Mouse (Mus musculus): Measurements from ENCODE around the gene Mark4. TPM values are rescaled to one million over a fixed set of nuclear protein-coding genes. Genes with fewer than 3 reads are reported as not detected.

Gene Mark4
- 17.0 and 19.2 TPM in 2 replicates for polyA plus RNA-seq (2014; fragmentation: Nextera tagmentation; extraction: Ambion mirVana)

DNA sequence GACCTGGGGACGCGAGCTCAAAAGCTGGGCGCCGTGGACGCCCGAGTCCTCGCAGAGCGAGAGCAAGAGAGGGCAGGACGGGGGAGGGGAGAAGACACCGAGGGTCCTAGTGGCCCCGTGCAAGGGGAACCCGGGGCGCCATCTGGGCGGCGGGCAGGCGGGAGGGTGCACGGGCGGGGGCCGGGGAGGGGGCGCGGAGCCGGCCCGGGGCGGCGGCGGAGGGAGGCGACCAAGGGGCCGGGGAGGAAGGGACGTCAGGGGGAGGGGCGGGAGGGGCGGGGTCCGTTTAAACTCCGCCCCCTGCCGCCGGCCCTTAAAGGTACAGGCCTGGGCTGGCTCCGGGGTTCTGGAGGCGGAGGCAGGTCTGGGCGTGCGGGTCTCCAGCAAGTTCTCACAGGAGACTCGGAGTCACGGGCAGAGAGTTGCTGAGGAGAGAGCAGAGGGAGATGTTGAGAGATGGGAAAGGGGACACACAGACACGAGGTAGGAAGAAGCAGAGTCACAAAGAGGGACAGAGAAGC lies at the start of gene Mark4:
Mark4 (minus strand) TSS at position 231 of the 521 bp plus-strand sequence.
- H3K4me2 ChIP-seq (ENCODE audit: low read depth, low read length): peak within 1 kb of the TSS; percentile 99
- H3K36me3 ChIP-seq (ENCODE audit: control insufficient read depth, insufficient read depth, low read length): peaks cover 3% of the 10 kb centered on the region; the same call in 1 of the 2 replicates
- H3K9me3 ChIP-seq (ENCODE audit: control insufficient read depth, low read length): no peaks in the 10 kb centered on the region
- no peaks in the 10 kb centered on the region for H3K27me3 ChIP-seq (ENCODE audit: control insufficient read depth, insufficient read depth, low read length)
- H3K4me1 ChIP-seq (ENCODE audit: control insufficient read depth, insufficient read depth, low read length): peaks cover 18% of the 10 kb centered on the region
- H3K27ac ChIP-seq (ENCODE audit: low read depth, low read length): peak within 1 kb of the TSS; percentile 69
- H3K4me3 ChIP-seq (ENCODE audit: low read depth, low read length): peak within 1 kb of the TSS; percentile 81
- H3K9ac ChIP-seq (replicated peaks; ENCODE audit: low read depth, low read length): peak within 1 kb of the TSS; percentile 83
- peak; percentile 88 for ATAC-seq (ENCODE audit: low read depth)
- WGBS: 1% methylated on average over 18 of the region's 42 CpGs

DNA sequence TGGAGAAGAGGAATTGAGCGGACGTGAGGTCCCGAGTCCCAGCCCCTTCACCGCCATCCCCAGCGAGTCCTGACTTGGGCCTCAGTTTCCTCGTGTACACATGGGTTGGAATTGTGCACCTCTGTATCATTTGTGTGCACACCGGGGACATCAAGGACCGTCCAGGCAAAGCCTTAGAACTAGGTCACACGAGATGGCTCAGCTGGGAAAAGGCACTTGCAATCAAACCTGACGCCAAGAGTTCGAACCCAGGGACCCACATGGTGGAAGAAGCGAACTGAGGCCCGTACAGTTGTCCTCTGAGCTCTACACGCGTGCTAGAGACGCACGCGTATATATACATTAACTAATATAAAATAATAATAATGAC lies 49.0 kb upstream of the Mark4 start:
- 3% methylated on average over 18 of the region's 18 CpGs for WGBS
- H3K27me3 ChIP-seq (ENCODE audit: control insufficient read depth, insufficient read depth, low read length): no peaks in the 10 kb centered on the region

GRCm38 (mm10) chr7:19506969-19507611 lies 48.5 kb upstream of the Mark4 start:
- H3K9me3 ChIP-seq (ENCODE audit: control insufficient read depth, low read length): no peaks in the 10 kb centered on the region
- ATAC-seq (ENCODE audit: low read depth): peak; percentile 45
- H3K36me3 ChIP-seq (ENCODE audit: control insufficient read depth, insufficient read depth, low read length): no peaks in the 10 kb centered on the region
- peak overlapping the region; percentile 72 for H3K4me3 ChIP-seq (ENCODE audit: low read depth, low read length)
- H3K9ac ChIP-seq (replicated peaks; ENCODE audit: low read depth, low read length): peak overlapping the region; percentile 68
- peak overlapping the region; percentile 92 for H3K4me2 ChIP-seq (ENCODE audit: low read depth, low read length)
- peak overlapping the region; percentile 81; the same call in 1 of the 2 replicates for H3K27ac ChIP-seq (ENCODE audit: low read depth, low read length)
- peaks cover 12% of the 10 kb centered on the region; the same call in 1 of the 2 replicates for H3K4me1 ChIP-seq (ENCODE audit: control insufficient read depth, insufficient read depth, low read length)
- H3K27me3 ChIP-seq (ENCODE audit: control insufficient read depth, insufficient read depth, low read length): no peaks in the 10 kb centered on the region
- WGBS: under 1% methylated on average over 58 of the region's 71 CpGs

More for the DNA sequence above, 49.0 kb upstream of the Mark4 start:
- H3K4me1 ChIP-seq (ENCODE audit: control insufficient read depth, insufficient read depth, low read length): peaks cover 12% of the 10 kb centered on the region; the same call in 1 of the 2 replicates
- H3K9ac ChIP-seq (replicated peaks; ENCODE audit: low read depth, low read length): peak overlapping the region; percentile 68
- peak overlapping the region; percentile 81 for H3K27ac ChIP-seq (ENCODE audit: low read depth, low read length)
- ATAC-seq (ENCODE audit: low read depth): no peak
- peak overlapping the region; percentile 72 for H3K4me3 ChIP-seq (ENCODE audit: low read depth, low read length)
- H3K9me3 ChIP-seq (ENCODE audit: control insufficient read depth, low read length): no peaks in the 10 kb centered on the region
- H3K36me3 ChIP-seq (ENCODE audit: control insufficient read depth, insufficient read depth, low read length): no peaks in the 10 kb centered on the region
- H3K4me2 ChIP-seq (ENCODE audit: low read depth, low read length): peak overlapping the region; percentile 92

- Histone ChIP-seq H3K9ac (replicated peaks; ENCODE audit: low read depth, low read length) (no peak overlapping the region), H3K27me3 (ENCODE audit: control insufficient read depth, insufficient read depth, low read length) (no peaks in the 10 kb centered on the region), H3K4me3 (ENCODE audit: low read depth, low read length) (peak overlapping the region; percentile 72), H3K9me3 (ENCODE audit: control insufficient read depth, low read length) (no peaks in the 10 kb centered on the region), H3K27ac (ENCODE audit: low read depth, low read length) (no peak overlapping the region), H3K36me3 (ENCODE audit: control insufficient read depth, insufficient read depth, low read length) (no peaks in the 10 kb centered on the region), H3K4me2 (ENCODE audit: low read depth, low read length) (peak overlapping the region; percentile 92), H3K4me1 (ENCODE audit: control insufficient read depth, insufficient read depth, low read length) (peaks cover 12% of the 10 kb centered on the region; the same call in 1 of the 2 replicates)
- 28% methylated on average over 6 of the region's 6 CpGs for WGBS
- no peak for ATAC-seq (ENCODE audit: low read depth)
Measured at GRCm38 (mm10) chr7:19506326-19506725, 47.7 kb upstream of the Mark4 start.

DNA sequence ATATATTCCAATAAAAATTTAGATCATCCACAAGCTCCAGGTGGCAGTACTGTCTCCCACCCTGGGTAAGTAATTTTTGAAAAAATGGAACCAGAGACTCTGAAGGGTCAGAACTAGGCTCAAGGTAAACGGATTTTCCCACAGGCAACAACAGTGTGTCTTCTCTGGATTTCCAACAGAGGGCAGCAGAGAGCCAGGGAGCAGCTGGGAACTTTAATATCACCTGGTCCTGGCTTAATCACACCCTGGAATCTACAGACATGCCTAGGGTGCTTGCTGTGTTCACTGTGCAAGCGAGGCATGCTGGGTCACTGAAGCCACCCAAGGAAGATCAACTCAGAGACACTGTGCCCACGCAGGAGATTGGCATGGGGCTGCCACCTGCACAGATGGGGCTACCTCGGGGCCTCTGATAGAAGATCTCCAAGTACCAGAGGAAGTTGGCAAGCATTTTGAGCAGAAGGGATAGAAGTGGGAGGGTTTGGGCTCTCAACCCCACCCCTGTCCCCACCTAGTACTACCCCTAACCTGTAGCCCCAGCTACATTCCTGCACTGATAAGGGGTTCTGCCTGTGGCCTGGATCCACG lies 45.0 kb upstream of the Mark4 start:
- ATAC-seq (ENCODE audit: low read depth): no peak
- Histone ChIP-seq H3K4me3 (ENCODE audit: low read depth, low read length) (no peak overlapping the region), H3K4me2 (ENCODE audit: low read depth, low read length) (no peak overlapping the region), H3K27me3 (ENCODE audit: control insufficient read depth, insufficient read depth, low read length) (no peaks in the 10 kb centered on the region), H3K36me3 (ENCODE audit: control insufficient read depth, insufficient read depth, low read length) (no peaks in the 10 kb centered on the region), H3K9me3 (ENCODE audit: control insufficient read depth, low read length) (no peaks in the 10 kb centered on the region), H3K27ac (ENCODE audit: low read depth, low read length) (no peak overlapping the region), H3K4me1 (ENCODE audit: control insufficient read depth, insufficient read depth, low read length) (0 out of 2 replicates have a peak, but pooled peaks cover 4% of the 10 kb centered on the region), H3K9ac (replicated peaks; ENCODE audit: low read depth, low read length) (no peak overlapping the region)
- WGBS: 39% methylated on average over 5 of the region's 5 CpGs

GRCm38 (mm10) chr7:19501658-19502057 lies 43.0 kb upstream of the Mark4 start:
- Histone ChIP-seq H3K9ac (replicated peaks; ENCODE audit: low read depth, low read length) (no peak overlapping the region), H3K27ac (ENCODE audit: low read depth, low read length) (no peak overlapping the region), H3K27me3 (ENCODE audit: control insufficient read depth, insufficient read depth, low read length) (no peaks in the 10 kb centered on the region), H3K4me2 (ENCODE audit: low read depth, low read length) (no peak overlapping the region), H3K4me1 (ENCODE audit: control insufficient read depth, insufficient read depth, low read length) (no peaks in the 10 kb centered on the region), H3K9me3 (ENCODE audit: control insufficient read depth, low read length) (no peaks in the 10 kb centered on the region), H3K36me3 (ENCODE audit: control insufficient read depth, insufficient read depth, low read length) (no peaks in the 10 kb centered on the region), H3K4me3 (ENCODE audit: low read depth, low read length) (no peak overlapping the region)
- no peak for ATAC-seq (ENCODE audit: low read depth)
- WGBS: 75% methylated on average over 4 of the region's 4 CpGs

GRCm38 (mm10) chr7:19500420-19501363 lies 42.1 kb upstream of the Mark4 start:
- Histone ChIP-seq H3K9me3 (ENCODE audit: control insufficient read depth, low read length) (no peaks in the 10 kb centered on the region), H3K9ac (replicated peaks; ENCODE audit: low read depth, low read length) (no peak overlapping the region), H3K4me2 (ENCODE audit: low read depth, low read length) (no peak overlapping the region), H3K36me3 (ENCODE audit: control insufficient read depth, insufficient read depth, low read length) (no peaks in the 10 kb centered on the region), H3K27me3 (ENCODE audit: control insufficient read depth, insufficient read depth, low read length) (no peaks in the 10 kb centered on the region), H3K27ac (ENCODE audit: low read depth, low read length) (no peak overlapping the region), H3K4me1 (ENCODE audit: control insufficient read depth, insufficient read depth, low read length) (no peaks in the 10 kb centered on the region), H3K4me3 (ENCODE audit: low read depth, low read length) (no peak overlapping the region)
- WGBS: 74% methylated on average over 12 of the region's 12 CpGs
- ATAC-seq (ENCODE audit: low read depth): no peak

DNA sequence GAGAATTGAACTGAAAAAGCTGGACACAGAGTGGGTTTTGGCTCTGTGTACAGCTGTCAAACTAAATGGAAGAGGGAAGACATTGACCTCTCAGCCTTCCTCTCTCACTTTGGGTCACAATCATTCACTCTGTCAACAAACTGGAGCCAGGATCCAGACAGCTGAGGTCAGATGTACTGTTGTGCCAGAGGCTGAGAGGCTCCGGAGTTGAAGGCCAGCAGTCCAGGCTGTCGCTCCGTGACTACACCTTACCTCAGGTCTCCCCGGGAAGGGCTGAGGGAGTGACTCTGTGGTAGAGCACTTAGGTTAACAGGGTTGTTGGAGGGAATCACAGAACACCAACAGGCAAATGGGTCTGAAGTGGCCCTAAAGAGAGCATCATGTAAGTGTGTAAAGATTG lies 39.7 kb upstream of the Mark4 start:
- no peak overlapping the region for H3K9ac ChIP-seq (replicated peaks; ENCODE audit: low read depth, low read length)
- no peak for ATAC-seq (ENCODE audit: low read depth)
- no peaks in the 10 kb centered on the region for H3K4me1 ChIP-seq (ENCODE audit: control insufficient read depth, insufficient read depth, low read length)
- 92% methylated on average over 4 of the region's 4 CpGs for WGBS
- H3K4me2 ChIP-seq (ENCODE audit: low read depth, low read length): no peak overlapping the region
- no peak overlapping the region for H3K27ac ChIP-seq (ENCODE audit: low read depth, low read length)
- no peak overlapping the region for H3K4me3 ChIP-seq (ENCODE audit: low read depth, low read length)
- H3K27me3 ChIP-seq (ENCODE audit: control insufficient read depth, insufficient read depth, low read length): no peaks in the 10 kb centered on the region
- H3K9me3 ChIP-seq (ENCODE audit: control insufficient read depth, low read length): no peaks in the 10 kb centered on the region
- no peaks in the 10 kb centered on the region for H3K36me3 ChIP-seq (ENCODE audit: control insufficient read depth, insufficient read depth, low read length)

All from neural tube, embryonic 14.5 days (tissue).